Mouse (Mus musculus) layer of hippocampus, adult 6 months (tissue): ENCODE measurements around the gene Duxbl1. TPM values are rescaled to one million over a fixed set of nuclear protein-coding genes. Genes with fewer than 3 reads are reported as not detected.

Source experiments
- long read RNA-seq, 2 experiments: library from polyadenylated mRNA; unstranded; transcript quantifications; one replicate each; pipeline ENCODE4 v2.0.0; 2019 to 2020
- polyA plus RNA-seq: library from polyadenylated mRNA; unstranded; fragments of <200 nt; fragmentation: Nextera tagmentation; gene quantifications from 2 replicates; pipeline ENCODE4 v1.2.3, GENCODE M21; 2021

Gene Duxbl1
- 0.18 and 0.41 TPM in 2 replicates for polyA plus RNA-seq
- long read RNA-seq, experiment 1, result 0 reads
- long read RNA-seq, experiment 2, partial matches to known transcripts, result 0 of 3 reads
- long read RNA-seq, experiment 2, other reads (novel, unspliced or antisense), result 3 of 3 reads

DNA sequence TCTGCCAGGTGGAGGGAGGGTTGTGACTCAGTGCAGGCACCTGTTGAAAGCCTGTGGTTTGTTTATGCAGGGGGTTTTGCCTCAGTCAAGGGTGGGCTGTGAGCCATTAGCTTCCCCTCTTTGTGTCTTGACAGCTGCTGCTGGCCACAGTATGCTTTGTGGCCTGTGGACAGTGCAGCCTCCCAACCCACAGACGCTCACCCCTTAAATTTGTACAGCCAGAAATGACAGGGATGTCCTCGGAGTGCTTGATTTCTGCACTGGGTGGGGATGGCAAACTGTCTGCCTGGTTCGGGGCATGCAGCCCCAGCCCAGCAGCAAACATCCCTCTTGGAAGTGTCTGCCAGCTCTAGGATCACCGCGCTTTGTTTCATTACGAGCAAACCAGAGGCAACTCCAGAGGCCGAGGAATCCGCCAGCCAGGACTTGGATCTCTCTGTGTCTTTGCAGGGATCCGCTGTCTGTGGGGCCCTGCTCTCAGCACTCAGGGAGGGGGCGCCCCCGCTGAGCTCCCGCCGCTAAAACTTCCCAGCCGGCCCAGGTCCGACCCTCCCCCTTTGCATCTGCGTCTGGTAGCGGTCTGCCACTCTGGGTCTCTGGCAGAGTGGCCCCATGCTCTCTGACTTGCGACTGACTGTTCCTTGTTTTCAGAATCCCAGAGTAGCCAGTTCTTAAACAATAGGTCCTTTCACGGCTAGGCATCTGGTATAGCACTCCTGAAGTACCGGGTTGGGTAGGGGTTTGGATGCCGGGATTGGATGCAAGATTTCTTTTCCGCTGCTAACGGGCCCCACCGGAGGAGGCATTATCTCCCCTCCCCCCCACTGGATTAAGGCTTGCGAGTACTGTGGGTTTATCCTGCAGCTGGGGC, at the start of gene Duxbl1:
Gene Duxbl1 (plus strand): TSS at position 207 of the 871 bp plus-strand sequence.

DNA sequence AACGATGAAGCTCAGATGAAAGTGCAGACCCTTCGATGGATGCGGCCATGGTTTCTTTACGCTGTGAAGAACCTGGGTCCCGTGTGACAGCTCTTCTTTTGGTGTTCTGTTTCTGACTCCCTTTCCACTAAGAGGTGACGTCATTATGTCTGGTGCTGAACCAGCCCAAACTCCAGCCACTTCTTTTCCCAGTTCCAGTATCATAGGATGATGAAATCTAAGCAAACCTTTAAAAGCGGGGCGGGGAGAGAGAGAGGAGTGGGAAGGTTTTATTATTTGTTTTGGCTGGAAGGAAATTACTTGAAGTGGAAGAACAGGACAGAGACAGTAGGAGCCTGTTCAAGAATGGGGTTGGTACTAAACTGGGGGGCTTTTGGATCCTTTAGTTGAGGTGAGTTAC, 40.4 kb upstream of the Duxbl1 start, which contains the start of gene Cphx1:
Gene Cphx1 (plus strand): TSS at position 301 of the 400 bp plus-strand sequence.

Other genes with a start within 250 kb of the Duxbl1 start
- 14.3 and 14.5 TPM in 2 replicates for gene Zcchc24, start 209.5 kb upstream of the Duxbl1 start, polyA plus RNA-seq
- 8.7 and 12.2 TPM in 2 replicates for gene Anxa11, start 136.4 kb upstream of the Duxbl1 start, polyA plus RNA-seq
- gene Plac9a, start 75.5 kb upstream of the Duxbl1 start, polyA plus RNA-seq, result 0.97 and 1.6 TPM in 2 replicates
- 9.6 and 11.1 TPM in 2 replicates for gene Tmem254a, start 50.9 kb upstream of the Duxbl1 start, polyA plus RNA-seq
- gene Cphx1, start 40.3 kb upstream of the Duxbl1 start, polyA plus RNA-seq, result not detected in 2 replicates
- 54.3 and 77.6 TPM in 2 replicates for gene Gm9780, start 64.1 kb downstream of the Duxbl1 start, polyA plus RNA-seq
- gene Tmem254c, start 88.8 kb downstream of the Duxbl1 start, polyA plus RNA-seq, result 33.5 and 40.6 TPM in 2 replicates
- not detected in 2 replicates for gene Cphx2, start 102.9 kb downstream of the Duxbl1 start, polyA plus RNA-seq
- not detected in 2 replicates for gene Cphx3, start 103.7 kb downstream of the Duxbl1 start, polyA plus RNA-seq
- 0.11 TPM in 1 of 2 replicates, not detected in the other for gene Duxbl2, start 139.8 kb downstream of the Duxbl1 start, polyA plus RNA-seq
- gene Plac9b, start 203.9 kb downstream of the Duxbl1 start, polyA plus RNA-seq, result 70.5 and 88.6 TPM in 2 replicates
- gene Tmem254b, start 228.5 kb downstream of the Duxbl1 start, polyA plus RNA-seq, result 43.8 and 51.3 TPM in 2 replicates